Mouse (Mus musculus) hindbrain, embryonic 11.5 days (tissue): ENCODE measurements around the gene Zfp423. TPM values are rescaled to one million over a fixed set of nuclear protein-coding genes. Genes with fewer than 3 reads are reported as not detected.

ENCODE experiments used
- ATAC-seq: fragments of 200-750 bp; cut with Nextera tagmentation; 2 replicates; pipeline ENCODE4 v1.8.0; 2017; ENCODE audit warnings: mild to moderate bottlenecking, moderate TSS enrichment, moderate library complexity; ENCODE audit not compliant: low FRiP score
- DNase-seq: peaks from one replicate; pipeline ENCODE4 v3.0.0-alpha.2; 2015; ENCODE audit warnings: low spot score
- H3K27ac ChIP-seq: fragments of 300-500 bp; sonication (generic); 2 replicates; pipeline ENCODE4 v1.5.1; 2014; ENCODE audit warnings: mild to moderate bottlenecking, low read depth, low read length
- H3K27me3 ChIP-seq: fragments of 300-500 bp; sonication (generic); 2 replicates; pipeline ENCODE4 v1.6.1; 2014; ENCODE audit warnings: mild to moderate bottlenecking, low read length, moderate library complexity, mixed read lengths; ENCODE audit not compliant: control insufficient read depth, insufficient read depth
- H3K36me3 ChIP-seq: fragments of 300-500 bp; sonication (generic); 2 replicates; pipeline ENCODE4 v1.6.1; 2014; ENCODE audit warnings: mild to moderate bottlenecking, low read length, moderate library complexity, mixed read lengths; ENCODE audit not compliant: control insufficient read depth, insufficient read depth
- H3K4me1 ChIP-seq: fragments of 300-500 bp; sonication (generic); replicated peaks from 2 replicates; pipeline ENCODE4 v1.6.1; 2014; ENCODE audit warnings: low read length, mixed read lengths; ENCODE audit not compliant: control insufficient read depth, insufficient read depth
- H3K4me2 ChIP-seq: fragments of 300-500 bp; sonication (generic); replicated peaks from 2 replicates; pipeline ENCODE4 v1.6.1; 2014; ENCODE audit warnings: mild to moderate bottlenecking, low read depth, low read length
- H3K4me3 ChIP-seq: fragments of 300-500 bp; sonication (generic); 2 replicates; pipeline ENCODE4 v1.5.1; 2014; ENCODE audit warnings: low read depth, low read length
- H3K9ac ChIP-seq: fragments of 300-500 bp; sonication (generic); 2 replicates; pipeline ENCODE4 v1.6.1; 2014; ENCODE audit warnings: low read depth, low read length
- H3K9me3 ChIP-seq: fragments of 300-500 bp; sonication (generic); 2 replicates; pipeline ENCODE4 v1.6.1; 2016; ENCODE audit warnings: low read length; ENCODE audit not compliant: control insufficient read depth
- WGBS: fragments of 180-500 bp; shearing (Covaris S2); extraction: QIAGEN DNeasy Blood & Tissue Kit; methylation state at CpG from one replicate; pipeline ENCODE4 v1.1.7; 2014; 5-methylcytosine and 5-hydroxymethylcytosine counted together
- polyA plus RNA-seq: library from polyadenylated mRNA; unstranded; fragments of >200 nt; fragmentation: Nextera tagmentation; extraction: Ambion mirVana; gene quantifications from 2 replicates; pipeline ENCODE4 v1.2.1, GENCODE M21; 2014

Zfp423 gene
- polyA plus RNA-seq, 1 experiment from 2014 or later, result 49.5 TPM

GRCm38 (mm10) chr8:87895203-87896041, 64.0 kb downstream of the Zfp423 start:
- DNase-seq (no peak), ATAC-seq (peak; percentile 29; the same call in 1 of the 2 replicates)
- no peaks in the 10 kb centered on the region for H3K36me3 ChIP-seq
- peak overlapping the region; percentile 56 for H3K27ac ChIP-seq
- 54% methylated on average over 13 of the region's 13 CpGs for WGBS
- H3K4me2 ChIP-seq, result no peak overlapping the region
- H3K9ac ChIP-seq, result no peak overlapping the region
- no peaks in the 10 kb centered on the region for H3K27me3 ChIP-seq
- no peaks in the 10 kb centered on the region for H3K9me3 ChIP-seq
- peaks cover 30% of the 10 kb centered on the region for H3K4me1 ChIP-seq
- no peak overlapping the region for H3K4me3 ChIP-seq

GRCm38 (mm10) chr8:87894287-87894686, 65.1 kb downstream of the Zfp423 start:
- WGBS, result 48% methylated on average over 8 of the region's 8 CpGs
- ATAC-seq (no peak), DNase-seq (no peak)
- Histone ChIP-seq H3K27ac (peak overlapping the region; percentile 11; the same call in 1 of the 2 replicates), H3K4me1 (peaks cover 30% of the 10 kb centered on the region), H3K9me3 (no peaks in the 10 kb centered on the region), H3K4me3 (no peak overlapping the region), H3K36me3 (no peaks in the 10 kb centered on the region), H3K9ac (no peak overlapping the region), H3K27me3 (no peaks in the 10 kb centered on the region), H3K4me2 (no peak overlapping the region)

- no peak for DNase-seq
- Histone ChIP-seq H3K36me3 (no peaks in the 10 kb centered on the region), H3K4me2 (no peak overlapping the region), H3K9ac (no peak overlapping the region), H3K27me3 (no peaks in the 10 kb centered on the region), H3K27ac (no peak overlapping the region), H3K9me3 (no peaks in the 10 kb centered on the region), H3K4me1 (peaks cover 30% of the 10 kb centered on the region), H3K4me3 (no peak overlapping the region)
- 77% methylated on average over 6 of the region's 6 CpGs for WGBS
- no peak for ATAC-seq
Observed at GRCm38 (mm10) chr8:87893547-87893946, 65.8 kb downstream of the Zfp423 start.

GRCm38 (mm10) chr8:87892891-87893290, 66.5 kb downstream of the Zfp423 start:
- no peak for DNase-seq
- H3K36me3 ChIP-seq, result no peaks in the 10 kb centered on the region
- no peak overlapping the region for H3K4me3 ChIP-seq
- peaks cover 30% of the 10 kb centered on the region for H3K4me1 ChIP-seq
- WGBS, result 78% methylated on average over 6 of the region's 6 CpGs
- H3K4me2 ChIP-seq, result no peak overlapping the region
- no peak overlapping the region for H3K9ac ChIP-seq
- H3K27me3 ChIP-seq, result no peaks in the 10 kb centered on the region
- 0 out of 2 replicates have a peak overlapping the region, but pooled peaks have one; percentile 70 for H3K27ac ChIP-seq
- no peaks in the 10 kb centered on the region for H3K9me3 ChIP-seq
- no peak for ATAC-seq

GRCm38 (mm10) chr8:87891884-87892283, 67.5 kb downstream of the Zfp423 start:
- no peak for DNase-seq
- peak overlapping the region; percentile 70 for H3K27ac ChIP-seq
- no peaks in the 10 kb centered on the region for H3K36me3 ChIP-seq
- no peaks in the 10 kb centered on the region for H3K27me3 ChIP-seq
- no peak overlapping the region for H3K4me2 ChIP-seq
- no peaks in the 10 kb centered on the region for H3K9me3 ChIP-seq
- ATAC-seq, result peak; percentile 25; the same call in 1 of the 2 replicates
- H3K4me3 ChIP-seq, result no peak overlapping the region
- H3K4me1 ChIP-seq, result peaks cover 30% of the 10 kb centered on the region
- peak overlapping the region; percentile 16; the same call in 1 of the 2 replicates for H3K9ac ChIP-seq

- Histone ChIP-seq H3K36me3 (no peaks in the 10 kb centered on the region), H3K4me3 (no peak overlapping the region), H3K4me1 (0 out of 2 replicates have a peak, but pooled peaks cover 13% of the 10 kb centered on the region), H3K27ac (no peak overlapping the region), H3K9ac (no peak overlapping the region), H3K9me3 (no peaks in the 10 kb centered on the region), H3K27me3 (no peaks in the 10 kb centered on the region), H3K4me2 (no peak overlapping the region)
- no peak for ATAC-seq
- no peak for DNase-seq
- 58% methylated on average over 12 of the region's 12 CpGs for WGBS
Observed at GRCm38 (mm10) chr8:87887956-87888355, 71.4 kb downstream of the Zfp423 start.

- no peaks in the 10 kb centered on the region for H3K4me1 ChIP-seq
- WGBS, result 76% methylated on average over 2 of the region's 2 CpGs
Observed at GRCm38 (mm10) chr8:87881088-87881487, 78.3 kb downstream of the Zfp423 start.

GRCm38 (mm10) chr8:87875852-87876251, 83.5 kb downstream of the Zfp423 start:
- no peaks in the 10 kb centered on the region for H3K36me3 ChIP-seq
- 75% methylated on average over 6 of the region's 6 CpGs for WGBS
- no peak overlapping the region for H3K4me2 ChIP-seq
- no peak overlapping the region for H3K4me3 ChIP-seq
- H3K9me3 ChIP-seq, result no peaks in the 10 kb centered on the region
- peaks cover 7% of the 10 kb centered on the region for H3K4me1 ChIP-seq
- H3K27me3 ChIP-seq, result no peaks in the 10 kb centered on the region
- H3K9ac ChIP-seq, result no peak overlapping the region
- no peak for ATAC-seq
- no peak for DNase-seq
- no peak overlapping the region for H3K27ac ChIP-seq

More at GRCm38 (mm10) chr8:87881088-87881487, 78.3 kb downstream of the Zfp423 start:
- ATAC-seq (no peak), DNase-seq (no peak)
- Histone ChIP-seq H3K4me2 (no peak overlapping the region), H3K36me3 (no peaks in the 10 kb centered on the region), H3K27me3 (no peaks in the 10 kb centered on the region), H3K4me3 (no peak overlapping the region), H3K9me3 (no peaks in the 10 kb centered on the region), H3K9ac (no peak overlapping the region), H3K27ac (no peak overlapping the region)

GRCm38 (mm10) chr8:87875452-87875851, 83.9 kb downstream of the Zfp423 start:
- peaks cover 7% of the 10 kb centered on the region for H3K4me1 ChIP-seq
- H3K4me2 ChIP-seq, result no peak overlapping the region
- no peak overlapping the region for H3K27ac ChIP-seq
- 34% methylated on average over 10 of the region's 10 CpGs for WGBS
- DNase-seq (peak; percentile 42), ATAC-seq (no peak)
- H3K4me3 ChIP-seq, result no peak overlapping the region
- no peaks in the 10 kb centered on the region for H3K9me3 ChIP-seq
- no peak overlapping the region for H3K9ac ChIP-seq
- H3K27me3 ChIP-seq, result no peaks in the 10 kb centered on the region
- no peaks in the 10 kb centered on the region for H3K36me3 ChIP-seq
